ENCODE assay signal across 9 mouse cellular contexts in the genomic region with DNA sequence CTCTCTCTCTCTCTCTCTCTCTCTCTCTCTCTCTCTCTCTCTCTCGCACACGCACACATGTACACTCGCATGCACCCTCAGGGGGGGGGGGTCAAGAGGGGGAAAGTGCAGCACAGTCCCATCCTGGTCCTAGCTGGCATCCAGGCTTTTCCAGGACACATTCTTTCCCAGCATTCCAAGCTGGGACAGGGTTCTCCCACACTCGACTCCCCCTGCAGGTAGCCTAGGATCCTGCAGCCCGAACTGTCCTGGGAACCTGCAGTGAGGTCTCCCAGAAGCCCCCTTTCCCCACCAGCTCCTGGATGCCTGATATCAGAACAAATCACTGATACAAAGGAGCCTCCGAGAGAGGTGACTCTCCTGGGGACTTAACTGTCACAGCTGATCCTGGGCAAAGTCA. TPM values are rescaled to one million over a fixed set of nuclear protein-coding genes. Genes with fewer than 3 reads are reported as not detected.
A peak's percentile ranks its signal among the peaks of the same experiment; 100 is the strongest.
DNase-seq lines count a peak whose midpoint lies in the region; ATAC-seq and TF ChIP-seq lines count a peak whose summit lies in the region.
"Had no signal": no experiment of that assay in that cellular context is flagged by ENCODE, and none has a peak within 500 bp of the region (broad histone marks: within the 10 kb centered on the region; RNA-seq: fewer than 3 reads in every experiment).

No protein-coding gene starts in this region.

- no peak for TF ChIP-seq EP300 in liver, embryonic 14.5 days (IDR thresholded peaks at IDR 0.05; ENCODE audit: low read depth)

- no peak overlapping the region for H3K4me2 ChIP-seq in liver, embryonic 14.5 days (ENCODE audit: low read depth)

- peaks cover 42% of the 10 kb centered on the region for H3K27me3 ChIP-seq in heart, embryonic 10.5 days (ENCODE audit: insufficient read depth, poor library complexity, severe bottlenecking)
- no peaks in the 10 kb centered on the region for H3K27me3 ChIP-seq in liver, embryonic 14.5 days (ENCODE audit: control insufficient read depth, insufficient read depth, low read length)

- DNase-seq in heart, embryonic 10.5 days (ENCODE audit: low spot score), result peak; percentile 83
- no peak for DNase-seq in heart, adult 8-10 months (ENCODE audit: low spot score)
- peak; percentile 73 for DNase-seq in right cerebral cortex, postnatal 4 days
- no peak for DNase-seq in right cerebral cortex, adult 18-20 months
- DNase-seq in embryo, embryonic 10 days (ENCODE audit: low spot score), result peak; percentile 82
- DNase-seq in liver, embryonic 14.5 days (ENCODE audit: low read depth in 3 of 3, low spot score in 3 of 3), result no peak
- no peak for DNase-seq in spleen, adult 18-20 months

- H3K4me1 ChIP-seq in heart, embryonic 10.5 days, result peaks cover 10% of the 10 kb centered on the region
- peaks cover 17% of the 10 kb centered on the region in 2 experiments for H3K4me1 ChIP-seq in liver, embryonic 14.5 days (replicated peaks; ENCODE audit: control insufficient read depth in 2 of 2, insufficient read depth in 2 of 2, low read length in 1 of 2)

- H3K36me3 ChIP-seq in heart, embryonic 10.5 days, result no peaks in the 10 kb centered on the region
- H3K36me3 ChIP-seq in liver, embryonic 14.5 days (replicated peaks; ENCODE audit: control insufficient read depth, insufficient read depth, low read depth), result no peaks in the 10 kb centered on the region

- H3K9me3 ChIP-seq in heart, embryonic 10.5 days, result no peaks in the 10 kb centered on the region
- no peaks in the 10 kb centered on the region for H3K9me3 ChIP-seq in liver, embryonic 14.5 days (ENCODE audit: control insufficient read depth, low read length)

- TF ChIP-seq CTCF in liver, embryonic 14.5 days (IDR thresholded peaks at IDR 0.05; ENCODE audit: low read depth), result peak; percentile 72

- ATAC-seq in liver, embryonic 14.5 days (ENCODE audit: insufficient read depth), result no peak
- ATAC-seq in monocyte, adult 5-6 weeks (replicated peaks; ENCODE audit: insufficient number of reproducible peaks, low FRiP score, low TSS enrichment, poor library complexity, severe bottlenecking), result no peak

- no peak overlapping the region for H3K4me3 ChIP-seq in heart, embryonic 10.5 days
- H3K4me3 ChIP-seq in liver, embryonic 14.5 days (ENCODE audit: insufficient read depth in 1 of 2, low read depth in 2 of 2, low read length in 2 of 2), result no peak overlapping the region
- H3K4me3 ChIP-seq: myocyte had no signal

- no peak overlapping the region for H3K27ac ChIP-seq in heart, embryonic 10.5 days
- H3K27ac ChIP-seq in liver, embryonic 14.5 days, result no peak overlapping the region

- no peak overlapping the region for H3K9ac ChIP-seq in liver, embryonic 14.5 days (replicated peaks)

- WGBS in heart, embryonic 10.5 days, result 3% methylated on average over 3 of the region's 6 CpGs
- 0% methylated on average over 3 of the region's 6 CpGs for WGBS in liver, embryonic 14.5 days (ENCODE audit: insufficient replicate concordance)

RNA-seq across cellular contexts. Expression of a gene that starts 16.4 kb away (rescaled TPM):
- not detected in 2 replicates for polyA plus RNA-seq in heart, embryonic 10.5 days (2016; fragmentation: Nextera tagmentation; extraction: Ambion mirVana)
- under 1 TPM in 1 of 4 experiments, not detected in 3; 0.06 TPM for total RNA-seq in heart, adult 8-10 months (2022)
- not detected in 2 replicates for polyA plus RNA-seq in liver, embryonic 14.5 days (2012; rRNA removed)
- not detected in 2 replicates for polyA plus RNA-seq in liver, embryonic 14.5 days (2014; fragmentation: Nextera tagmentation; extraction: Ambion mirVana)
- total RNA-seq in monocyte, adult 5-6 weeks (2017), result not detected in 3 replicates
- polyA plus RNA-seq: myocyte had no signal

RNA-seq across cellular contexts. Expression of a gene that starts 30.4 kb away (rescaled TPM):
- polyA plus RNA-seq in heart, embryonic 10.5 days (2016; fragmentation: Nextera tagmentation; extraction: Ambion mirVana), result 1.8 TPM in 2 replicates
- total RNA-seq in heart, adult 8-10 months (2022), result not detected
- polyA plus RNA-seq in liver, embryonic 14.5 days (2012; rRNA removed), result not detected in 2 replicates
- not detected in 2 replicates for polyA plus RNA-seq in liver, embryonic 14.5 days (2014; fragmentation: Nextera tagmentation; extraction: Ambion mirVana)
- total RNA-seq in monocyte, adult 5-6 weeks (2017), result not detected in 3 replicates

RNA-seq across cellular contexts. Expression of a gene that starts 33.7 kb away (rescaled TPM):
- polyA plus RNA-seq in heart, embryonic 10.5 days (2016; fragmentation: Nextera tagmentation; extraction: Ambion mirVana), result 83.2 and 193 TPM in 2 replicates
- total RNA-seq in heart, adult 8-10 months (2022), result 1 to 10 TPM in 3 of 4 experiments, under 1 TPM in 1; 0.92 to 3.0 (median 1.5) TPM
- polyA plus RNA-seq in liver, embryonic 14.5 days (2012; rRNA removed), result 37.8 and 40.5 TPM in 2 replicates
- 98.1 and 102 TPM in 2 replicates for polyA plus RNA-seq in liver, embryonic 14.5 days (2014; fragmentation: Nextera tagmentation; extraction: Ambion mirVana)
- 0.19 to 0.68 TPM in 2 of 3 replicates, not detected in the other for total RNA-seq in monocyte, adult 5-6 weeks (2017)

RNA-seq across cellular contexts. Expression of a gene that starts 46.0 kb away (rescaled TPM):
- 0.09 TPM in 1 of 2 replicates, not detected in the other for polyA plus RNA-seq in heart, embryonic 10.5 days (2016; fragmentation: Nextera tagmentation; extraction: Ambion mirVana)
- total RNA-seq in heart, adult 8-10 months (2022), result not detected
- polyA plus RNA-seq in liver, embryonic 14.5 days (2012; rRNA removed), result 0.06 and 0.11 TPM in 2 replicates
- polyA plus RNA-seq in liver, embryonic 14.5 days (2014; fragmentation: Nextera tagmentation; extraction: Ambion mirVana), result not detected in 2 replicates
- total RNA-seq in monocyte, adult 5-6 weeks (2017), result not detected in 3 replicates
- polyA plus RNA-seq: myocyte had no signal

RNA-seq across cellular contexts. Expression of a gene that starts 57.4 kb away (rescaled TPM):
- polyA plus RNA-seq in heart, embryonic 10.5 days (2016; fragmentation: Nextera tagmentation; extraction: Ambion mirVana), result 78.5 and 184 TPM in 2 replicates
- 1 to 10 TPM; 1.9 to 3.9 (median 2.5) TPM for total RNA-seq in heart, adult 8-10 months (2022)
- polyA plus RNA-seq in liver, embryonic 14.5 days (2012; rRNA removed), result 25.8 and 31.5 TPM in 2 replicates
- 86.9 and 87.6 TPM in 2 replicates for polyA plus RNA-seq in liver, embryonic 14.5 days (2014; fragmentation: Nextera tagmentation; extraction: Ambion mirVana)
- 1.1 to 4.4 TPM (median 3.5 TPM) in 3 replicates for total RNA-seq in monocyte, adult 5-6 weeks (2017)
- polyA plus RNA-seq: myocyte had no signal

Comparison
In these comparisons a context has a peak if more than half of its experiments do, and no peak if none do; other contexts are left out.
1. DNase-seq: peak in heart, embryonic 10.5 days (single experiment), right cerebral cortex, postnatal 4 days (single experiment) and embryo, embryonic 10 days (single experiment); none in heart, adult 8-10 months (single experiment), right cerebral cortex, adult 18-20 months (single experiment), liver, embryonic 14.5 days (0 of 3) and spleen, adult 18-20 months (0 of 2).